Mouse (Mus musculus) lung, adult 10 weeks (tissue): ENCODE measurements around the gene Tmed4. TPM values are rescaled to one million over a fixed set of nuclear protein-coding genes. Genes with fewer than 3 reads are reported as not detected.

Experiments
- polyA plus RNA-seq: library from polyadenylated mRNA; stranded (reverse); fragments of 350-450 nt; fragmentation: Illumina TruSeq; extraction: RNeasy Lipid Tissue Mini Kit (QIAGEN cat#74804); gene quantifications from one replicate; pipeline ENCODE4 v1.2.3, GENCODE M21; 2014; ENCODE audit warnings: low read depth, low replicate concordance; ENCODE audit not compliant: insufficient read depth

Tmed4 gene
- 67.5 TPM for polyA plus RNA-seq

GRCm38 (mm10) chr11:6274387-6275093 lies at the start of gene Tmed4:
Gene Tmed4, minus strand, starts transcription at chr11:6274870.

GRCm38 (mm10) chr11:6291401-6292115 lies 16.9 kb upstream of the Tmed4 start, which contains the start of gene Ogdh:
Gene Ogdh, plus strand, starts transcription at chr11:6291633.

GRCm38 (mm10) chr11:6267320-6268254 lies 7.1 kb downstream of the Tmed4 start, which contains the start of gene Ddx56:
Gene Ddx56, minus strand, starts transcription at chr11:6267772.

DNA sequence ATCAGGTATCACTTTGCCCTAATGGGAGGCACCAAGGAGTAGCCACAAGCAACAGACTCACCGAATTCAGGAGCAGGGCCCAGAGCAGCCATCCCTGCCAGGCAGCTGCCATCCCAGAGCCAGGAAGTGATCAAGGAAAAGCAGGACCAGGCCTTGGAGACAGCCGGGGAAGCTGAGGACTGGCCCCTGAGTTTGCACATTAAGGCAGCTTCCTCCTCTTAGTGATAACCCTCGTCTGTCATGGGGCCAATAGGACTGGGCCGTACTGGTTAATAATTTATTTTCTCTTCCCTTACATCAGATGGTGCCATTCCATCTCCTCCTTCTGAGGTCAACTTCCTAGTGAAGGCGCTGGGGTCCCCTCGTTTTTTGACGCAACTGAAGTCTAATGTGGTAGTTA lies 44.7 kb downstream of the Tmed4 start, which contains the start of gene Npc1l1:
Gene Npc1l1, minus strand, starts transcription at position 132 of the 400 bp plus-strand sequence.

Other genes with a start within 250 kb of the Tmed4 start
- gene Camk2b, start 208.5 kb downstream of the Tmed4 start, polyA plus RNA-seq: 1.4 TPM
- not detected for gene A730071L15Rik, start 74.8 kb downstream of the Tmed4 start, polyA plus RNA-seq
- gene Nudcd3, start 74.5 kb downstream of the Tmed4 start, polyA plus RNA-seq: 31.4 TPM
- gene Npc1l1, start 44.7 kb downstream of the Tmed4 start, polyA plus RNA-seq: not detected
- 22.9 TPM for gene Ddx56, start 7.1 kb downstream of the Tmed4 start, polyA plus RNA-seq
- gene Ogdh, start 16.8 kb upstream of the Tmed4 start, polyA plus RNA-seq: 68.9 TPM
- gene Zmiz2, start 114.2 kb upstream of the Tmed4 start, polyA plus RNA-seq: 15.7 TPM
- gene Ppia, start 140.6 kb upstream of the Tmed4 start, polyA plus RNA-seq: 1,907 TPM
- gene H2afv, start 169.6 kb upstream of the Tmed4 start, polyA plus RNA-seq: 125 TPM
- 17.3 TPM for gene Purb, start 201.0 kb upstream of the Tmed4 start, polyA plus RNA-seq
- 14.6 TPM for gene Myo1g, start 246.1 kb upstream of the Tmed4 start, polyA plus RNA-seq